Mouse (Mus musculus) adrenal gland, postnatal 25 days (tissue): ENCODE measurements around the gene Ggps1. TPM values are rescaled to one million over a fixed set of nuclear protein-coding genes. Genes with fewer than 3 reads are reported as not detected.
"Not testable (repeated sequence)": the region's sequence is repeated elsewhere in the genome, so short reads cannot be mapped to it uniquely, and the experiment has no call there.

Experiments used
- DNase-seq: peaks from one replicate; pipeline ENCODE4 v3.0.0; 2021; ENCODE audit warnings: mixed read lengths
- total RNA-seq: library from RNA; stranded (reverse); gene quantifications from 2 replicates; pipeline ENCODE4 v1.2.3, GENCODE M21; 2021

The Ggps1 gene
- total RNA-seq, 1 experiment from 2014 or later, result 40.1 TPM

GRCm38 (mm10) chr13:14038911-14039291, 24.4 kb downstream of the Ggps1 start:
- DNase-seq, result no peak

- peak; percentile 61 for DNase-seq
These were observed 27.2 kb downstream of the Ggps1 start for GRCm38 (mm10) chr13:14035875-14036630.

GRCm38 (mm10) chr13:14035352-14035751, 27.9 kb downstream of the Ggps1 start:
- DNase-seq, result not testable (repeated sequence)

GRCm38 (mm10) chr13:14034073-14034348, 29.3 kb downstream of the Ggps1 start:
- no peak for DNase-seq

- no peak for DNase-seq
These were observed 29.8 kb downstream of the Ggps1 start for GRCm38 (mm10) chr13:14033309-14034072.

GRCm38 (mm10) chr13:14026154-14026820, 37.0 kb downstream of the Ggps1 start:
- no peak for DNase-seq

- no peak for DNase-seq
These were observed 37.7 kb downstream of the Ggps1 start for GRCm38 (mm10) chr13:14025554-14025953.

GRCm38 (mm10) chr13:14021417-14021816, 41.9 kb downstream of the Ggps1 start:
- not testable (repeated sequence) for DNase-seq

GRCm38 (mm10) chr13:14018852-14019251, 44.4 kb downstream of the Ggps1 start:
- no peak for DNase-seq

- no peak for DNase-seq
These were observed 45.0 kb downstream of the Ggps1 start for GRCm38 (mm10) chr13:14018283-14018682.

GRCm38 (mm10) chr13:14015609-14016008, 47.7 kb downstream of the Ggps1 start:
- DNase-seq, result no peak

GRCm38 (mm10) chr13:14014540-14014939, 48.7 kb downstream of the Ggps1 start:
- no peak for DNase-seq

GRCm38 (mm10) chr13:14014001-14014400, 49.3 kb downstream of the Ggps1 start:
- no peak for DNase-seq

- no peak for DNase-seq
These were observed 51.8 kb downstream of the Ggps1 start for GRCm38 (mm10) chr13:14011454-14011995.

GRCm38 (mm10) chr13:14006056-14006455, 57.2 kb downstream of the Ggps1 start:
- no peak for DNase-seq

GRCm38 (mm10) chr13:14004999-14005398, 58.3 kb downstream of the Ggps1 start:
- DNase-seq, result no peak

GRCm38 (mm10) chr13:14004086-14004485, 59.2 kb downstream of the Ggps1 start:
- DNase-seq, result no peak

GRCm38 (mm10) chr13:14002706-14003105, 60.6 kb downstream of the Ggps1 start:
- no peak for DNase-seq

Other genes with a start within 250 kb of the Ggps1 start
- 25.6 and 26.0 TPM in 2 replicates for gene B3galnt2, start 109.0 kb downstream of the Ggps1 start, total RNA-seq
- gene Tbce, start 23.9 kb downstream of the Ggps1 start, total RNA-seq, result 50.3 and 63.1 TPM in 2 replicates
- 39.6 and 49.6 TPM in 2 replicates for gene Arid4b, start 256 bp downstream of the Ggps1 start, total RNA-seq